Mouse (Mus musculus): ENCODE results near the gene Fbxo44. TPM values are rescaled to one million over a fixed set of nuclear protein-coding genes. Genes with fewer than 3 reads are reported as not detected.
"Not testable (repeated sequence)": the region's sequence is repeated elsewhere in the genome, so short reads cannot be mapped to it uniquely, and the experiment has no call there.

Gene Fbxo44
- total RNA-seq, 4 experiments from 2014 or later, result 142 to 153 (median 149) TPM

DNA sequence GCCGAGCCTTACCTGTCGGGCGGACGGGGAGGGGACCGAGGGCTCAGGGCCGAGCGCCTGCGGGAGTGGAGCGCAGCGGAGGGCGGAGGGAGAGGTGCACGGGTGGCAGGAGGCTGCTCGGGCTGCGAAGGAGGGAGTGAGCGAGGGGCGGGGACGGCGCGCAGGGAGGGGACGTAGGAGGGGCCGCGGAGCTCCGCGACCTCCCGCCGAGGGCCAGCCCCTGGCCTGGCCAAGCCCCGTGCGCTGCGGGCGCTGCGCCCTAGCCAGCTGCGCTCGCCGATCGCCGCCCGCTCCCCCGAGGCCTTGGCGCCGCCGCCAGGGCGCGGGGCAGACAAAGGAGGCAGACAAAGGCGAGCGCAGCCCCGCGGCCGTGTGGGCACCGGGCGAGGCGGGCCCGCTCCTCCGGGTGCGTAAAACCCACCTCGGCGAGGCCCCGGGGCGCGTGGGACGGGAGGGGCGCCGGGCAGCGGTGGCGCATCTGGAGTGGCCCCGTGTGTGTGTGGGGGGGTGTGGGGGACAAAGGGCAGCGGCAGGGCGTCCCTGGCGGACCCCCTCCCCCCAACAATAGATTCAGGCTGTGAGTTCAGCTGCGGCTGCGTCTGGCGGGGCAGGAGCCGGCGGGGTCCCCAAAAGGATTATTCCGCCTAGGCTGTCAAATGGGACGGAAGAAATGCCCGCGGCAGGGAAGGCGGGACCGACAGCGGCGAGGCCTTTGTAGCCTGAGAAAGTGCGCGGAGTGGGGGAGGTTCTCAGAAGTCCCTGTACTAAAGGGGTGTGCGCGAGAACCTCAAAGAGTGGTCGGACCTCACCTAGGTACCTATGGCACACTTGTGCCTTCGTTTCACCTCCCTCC, 29.5 kb downstream of the Fbxo44 start, which contains the start of gene Draxin:
TSS of gene Draxin (minus strand) at position 138 of the 853 bp plus-strand sequence.
- DNase-seq (ENCODE audit: low spot score in 2 of 2), result no peak

DNA sequence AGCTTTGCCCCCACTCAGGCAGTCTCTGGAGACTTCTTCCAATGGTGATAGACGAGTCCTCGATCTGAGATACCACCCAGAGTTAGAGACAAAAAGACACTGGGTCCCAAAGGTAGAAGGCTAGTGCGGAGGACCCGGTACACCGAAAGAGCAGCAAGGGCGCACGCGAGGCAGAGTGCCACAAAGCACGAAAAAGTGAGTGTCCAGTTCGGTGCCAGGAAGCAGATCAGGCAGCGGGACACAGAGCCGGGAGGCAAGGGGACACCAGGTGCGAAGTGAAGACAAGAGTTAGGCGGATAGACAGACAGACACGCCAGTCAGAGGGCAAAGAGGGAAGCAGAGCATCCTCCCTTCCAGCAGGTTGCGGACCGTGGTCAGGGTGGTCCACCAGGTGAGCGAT, 30.1 kb downstream of the Fbxo44 start, which contains the start of gene Mad2l2:
TSS of gene Mad2l2 (plus strand) at position 252 of the 400 bp plus-strand sequence.
- DNase-seq (ENCODE audit: low spot score in 2 of 2), result no peak

DNA sequence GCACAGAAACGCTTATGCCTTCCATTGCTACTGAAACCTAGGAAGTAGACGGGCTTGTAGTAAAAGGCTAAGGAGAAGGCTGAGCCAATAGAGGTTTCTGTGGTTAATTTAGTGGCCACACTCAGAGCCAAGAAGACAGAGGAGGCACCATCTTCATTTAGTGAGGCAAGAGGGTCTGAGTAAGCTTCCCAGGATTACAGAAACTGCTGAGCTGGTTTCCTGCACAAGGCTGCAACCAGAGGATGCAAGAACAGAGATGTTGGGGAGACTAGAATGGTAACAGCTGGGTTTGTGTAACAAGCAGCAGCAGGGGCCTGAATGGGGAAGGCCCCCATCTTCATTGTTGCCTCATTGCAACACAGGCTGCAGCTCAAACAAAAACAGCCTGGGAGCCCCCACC, 31.6 kb downstream of the Fbxo44 start:
- no peak for DNase-seq (ENCODE audit: low spot score in 2 of 2)

DNA sequence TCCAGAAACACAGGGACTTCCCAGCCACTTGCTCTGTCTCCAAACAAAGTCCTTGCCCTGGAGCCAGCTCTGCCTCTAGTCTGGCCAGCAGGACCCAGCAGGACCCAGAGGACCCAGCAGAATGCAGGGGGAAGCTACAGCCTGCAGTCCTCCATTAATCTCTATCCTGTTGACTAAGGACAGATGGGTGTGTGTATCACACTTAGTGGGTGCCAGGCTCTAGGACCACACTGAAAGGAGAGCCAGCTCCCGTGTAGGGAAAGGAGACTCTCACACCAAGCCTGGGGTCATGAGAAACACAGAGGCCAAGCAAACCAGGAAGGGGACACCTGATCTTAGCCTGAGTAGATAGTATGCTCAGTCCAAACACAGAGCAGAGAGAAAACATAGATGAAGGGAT, 32.0 kb downstream of the Fbxo44 start:
- DNase-seq (ENCODE audit: low spot score in 2 of 2), result no peak

DNA sequence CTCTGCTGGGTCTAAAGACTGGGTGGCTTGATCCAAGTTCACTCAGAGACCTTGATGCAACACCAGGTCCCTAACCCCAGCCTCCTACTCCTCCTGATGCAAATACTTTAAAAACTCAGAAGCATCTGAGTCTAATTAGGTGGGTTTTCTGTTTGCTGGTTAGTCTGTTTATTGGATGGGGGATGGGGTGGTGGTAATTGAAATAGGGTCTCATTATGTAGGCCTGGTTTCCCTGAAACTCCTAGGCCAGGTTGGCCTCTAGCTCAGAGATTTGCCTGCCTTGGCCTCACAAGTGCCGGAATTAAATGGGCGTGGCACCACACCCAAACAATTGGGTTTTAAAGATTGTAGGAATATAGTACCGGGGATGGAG, 37.6 kb downstream of the Fbxo44 start:
- no peak for DNase-seq (ENCODE audit: low spot score in 2 of 2)

DNA sequence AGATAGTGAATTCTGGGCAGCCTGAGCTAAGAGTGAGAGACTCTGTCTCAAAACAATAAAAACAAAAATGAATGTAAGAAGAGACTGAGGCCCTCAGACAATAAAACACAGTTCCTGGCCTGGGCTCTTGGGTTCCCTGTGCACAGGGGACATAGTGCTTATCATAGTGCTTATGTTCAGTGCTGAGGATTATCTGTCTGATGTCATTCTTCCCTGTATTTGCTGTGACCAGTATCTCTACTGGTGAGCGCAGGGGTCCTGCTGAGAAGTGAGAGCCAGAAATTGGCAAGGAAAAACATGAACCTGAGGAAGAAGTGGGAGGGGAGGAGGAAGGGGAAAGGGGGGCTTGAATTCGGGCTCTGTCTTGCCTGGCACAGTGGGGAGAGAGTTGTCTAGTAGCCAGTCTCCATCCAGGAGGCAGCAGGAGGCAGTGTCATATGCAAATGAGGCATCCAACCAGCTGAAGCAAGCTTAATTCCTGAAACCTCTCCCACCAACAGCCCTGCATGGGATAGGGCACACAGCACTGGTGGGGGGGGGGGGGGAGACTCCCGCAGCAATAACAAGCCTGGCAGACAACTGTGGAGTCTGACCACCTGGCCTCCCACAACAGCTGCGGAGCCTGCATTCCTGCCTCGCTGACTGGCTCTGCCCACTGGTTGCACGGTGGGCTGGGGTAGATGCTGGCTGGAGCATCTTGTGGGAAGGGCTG, 38.1 kb downstream of the Fbxo44 start:
- DNase-seq (ENCODE audit: low spot score in 2 of 2), result no peak

DNA sequence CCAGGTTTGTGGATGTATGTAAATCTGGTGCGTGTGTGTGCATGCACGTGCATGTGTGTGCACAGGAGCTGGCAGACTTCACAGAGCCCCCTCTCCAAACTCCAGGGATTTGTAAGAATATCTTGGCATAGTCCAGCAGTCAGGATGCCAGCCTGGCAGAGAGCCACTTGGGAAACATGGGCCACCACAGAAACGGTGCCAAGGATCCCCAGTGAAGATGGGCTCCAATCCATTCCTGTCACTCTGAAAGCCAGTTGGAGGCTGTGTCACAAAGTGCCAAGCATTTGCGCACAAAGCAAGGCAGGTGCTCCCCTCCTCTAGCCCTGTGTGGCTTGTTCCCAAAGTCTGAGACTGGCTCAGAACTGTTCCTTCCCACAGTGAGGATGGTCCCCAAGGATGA, 38.9 kb downstream of the Fbxo44 start:
- no peak for DNase-seq (ENCODE audit: low spot score in 2 of 2)

DNA sequence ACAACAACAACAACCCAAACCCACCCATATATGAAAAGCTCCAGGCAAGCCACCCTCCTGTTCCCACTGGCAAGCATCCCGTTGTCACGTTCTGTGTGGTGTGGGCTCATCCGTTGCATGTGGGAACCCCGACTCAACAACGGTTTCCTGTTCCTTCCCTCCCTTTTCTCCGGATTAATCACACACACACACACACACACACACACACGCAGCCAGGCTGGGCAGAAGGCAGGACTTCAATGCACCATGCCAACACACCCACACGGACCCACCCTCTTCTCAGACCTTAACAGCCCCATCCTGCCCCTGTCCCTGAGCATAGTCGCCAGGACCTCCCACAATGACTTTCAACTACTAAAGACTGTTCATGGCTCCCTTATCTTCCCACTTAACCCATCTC, 39.7 kb downstream of the Fbxo44 start:
- no peak for DNase-seq (ENCODE audit: low spot score in 2 of 2)

GRCm38 (mm10) chr4:148119578-148119977, 40.7 kb downstream of the Fbxo44 start:
- not testable (repeated sequence) for DNase-seq (ENCODE audit: low spot score in 2 of 2)

GRCm38 (mm10) chr4:148117392-148117791, 42.9 kb downstream of the Fbxo44 start:
- no peak for DNase-seq (ENCODE audit: low spot score in 2 of 2)

DNA sequence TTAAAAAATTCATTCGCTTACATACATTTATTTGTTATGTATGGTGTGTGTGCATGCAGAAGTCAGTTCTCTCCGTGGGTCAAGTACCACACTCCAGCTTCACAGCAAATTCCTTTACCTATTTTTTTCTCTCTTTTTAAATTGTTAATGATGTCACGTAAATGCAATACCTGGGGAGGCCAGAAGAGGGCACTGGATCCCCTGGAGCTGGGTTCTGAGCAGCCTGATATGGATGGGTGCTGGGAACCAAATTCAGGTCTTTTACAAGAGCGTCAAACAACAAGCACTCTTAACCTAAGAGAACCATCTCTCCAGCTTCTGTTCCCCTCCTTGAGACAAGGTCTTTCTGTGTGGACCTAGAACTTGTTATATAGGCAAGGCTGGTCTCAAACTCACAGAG, 43.6 kb downstream of the Fbxo44 start:
- DNase-seq (ENCODE audit: low spot score in 2 of 2), result no peak

- DNase-seq (ENCODE audit: low spot score in 2 of 2), result no peak
Measured at GRCm38 (mm10) chr4:148115467-148115866, 44.8 kb downstream of the Fbxo44 start.

DNA sequence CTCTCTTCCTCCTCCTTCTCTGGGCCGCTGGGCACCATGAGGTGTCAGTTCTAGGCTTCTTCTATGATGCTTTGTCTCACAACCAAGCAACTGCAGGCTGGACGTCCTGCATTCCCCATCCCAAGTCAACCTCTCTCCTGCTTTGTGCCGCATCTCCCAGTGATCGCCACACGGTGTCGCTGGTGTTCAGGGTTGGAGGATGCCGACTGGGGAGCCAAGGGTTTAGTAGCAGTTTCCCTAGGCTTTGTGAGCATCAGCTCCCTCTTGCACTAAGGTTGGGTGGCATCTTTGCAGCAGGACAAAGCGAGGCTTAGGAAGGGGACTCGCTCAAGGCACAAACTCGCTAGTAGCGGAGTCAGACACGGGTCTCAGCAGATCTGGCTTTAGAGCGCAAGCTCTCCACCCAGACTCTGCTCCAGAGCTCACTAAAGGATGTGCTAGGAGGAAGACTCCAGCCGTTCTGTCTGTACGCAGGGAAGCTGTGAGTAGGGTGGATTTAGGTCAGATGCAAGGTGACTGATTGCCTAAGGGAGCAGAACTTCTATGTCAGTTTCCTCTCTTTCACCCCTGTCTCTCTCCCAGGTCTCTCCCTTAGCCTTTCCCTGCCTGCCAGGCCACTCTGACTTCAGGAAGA, 45.4 kb downstream of the Fbxo44 start:
- peak in 1 of 2 experiments; percentile 75 for DNase-seq (ENCODE audit: low spot score in 2 of 2)

GRCm38 (mm10) chr4:148112519-148112918, 47.8 kb downstream of the Fbxo44 start:
- DNase-seq (ENCODE audit: low spot score in 2 of 2), result no peak

DNA sequence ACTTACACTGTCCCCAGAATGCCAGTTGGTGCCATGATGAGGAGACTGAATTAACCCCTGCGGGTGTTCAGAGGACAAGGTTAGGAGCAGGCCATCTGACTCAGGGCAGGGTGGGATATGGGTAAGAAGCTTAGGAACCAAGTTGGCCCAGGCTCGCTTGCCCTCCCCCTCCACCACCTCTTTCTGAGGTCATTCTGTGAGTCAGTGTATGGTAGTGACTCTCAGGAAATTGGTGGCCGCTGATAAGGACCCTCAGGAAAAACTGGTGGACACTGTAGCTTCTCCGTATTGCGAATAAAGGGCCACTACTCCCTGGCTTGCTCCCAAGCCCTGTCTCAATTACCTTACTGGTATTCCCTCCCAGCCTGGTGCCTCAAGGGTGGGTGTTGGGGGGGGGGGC, 51.1 kb downstream of the Fbxo44 start:
- DNase-seq (ENCODE audit: low spot score in 2 of 2), result no peak

- DNase-seq (ENCODE audit: low spot score in 2 of 2), result no peak
Measured at GRCm38 (mm10) chr4:148108565-148109100, 51.6 kb downstream of the Fbxo44 start.

DNA sequence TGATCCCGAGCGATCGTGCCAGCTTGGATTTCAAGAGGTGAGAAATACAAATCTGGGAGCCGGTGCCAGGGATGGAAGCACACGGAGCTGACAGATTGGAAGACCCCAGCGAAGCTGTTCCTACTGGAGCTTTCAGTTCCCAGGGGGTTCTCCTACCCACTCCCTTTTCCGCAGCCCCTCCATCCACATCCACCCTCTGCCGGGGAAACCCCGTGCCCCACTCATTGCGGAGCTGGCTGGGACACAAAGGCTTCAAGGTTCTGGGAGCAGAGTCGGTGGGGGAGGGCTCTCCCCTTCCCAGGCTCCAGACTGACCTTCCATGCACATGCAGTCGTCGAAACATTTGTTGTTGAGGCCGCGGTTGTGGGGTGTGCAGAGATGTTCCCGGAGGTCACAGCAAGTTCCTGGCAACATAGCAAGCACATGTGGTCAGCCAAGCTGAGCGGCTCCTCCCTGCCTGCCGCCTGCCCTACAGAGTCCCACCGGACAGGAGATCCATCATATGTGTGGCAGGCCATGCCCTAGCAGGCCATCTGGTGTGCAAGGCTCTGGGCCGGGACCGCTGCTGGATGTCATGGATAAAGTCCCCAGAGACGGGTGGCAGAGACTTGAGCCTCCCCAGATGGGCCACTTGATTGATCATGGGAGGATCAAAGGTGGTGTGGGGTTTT, 52.5 kb downstream of the Fbxo44 start:
- no peak for DNase-seq (ENCODE audit: low spot score in 2 of 2)

DNA sequence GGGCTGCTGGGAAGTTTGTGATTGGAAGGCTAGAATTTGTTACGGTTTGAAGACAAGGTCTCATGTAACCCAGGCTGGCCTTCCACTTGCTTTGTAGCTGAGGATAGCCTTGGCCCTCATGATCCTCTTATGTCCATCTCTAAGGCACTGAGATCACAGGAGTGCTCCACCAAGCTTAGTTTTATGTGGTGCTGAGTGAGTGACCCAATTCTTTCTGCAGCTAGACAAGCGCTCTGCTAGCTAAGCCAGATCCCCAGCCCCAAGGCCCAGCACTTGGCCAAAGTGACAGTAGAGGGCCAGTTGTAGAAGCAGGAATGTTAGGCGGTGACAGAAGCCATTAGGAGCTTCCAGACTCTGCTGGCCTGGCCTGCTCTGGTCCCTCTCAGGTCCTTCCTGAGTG, 56.1 kb downstream of the Fbxo44 start:
- DNase-seq (ENCODE audit: low spot score in 2 of 2), result no peak

Data from left cerebral cortex, adult 8-10 months (tissue).